Mouse (Mus musculus): ENCODE results near the gene Col5a2. TPM values are rescaled to one million over a fixed set of nuclear protein-coding genes. Genes with fewer than 3 reads are reported as not detected.
"Not testable (repeated sequence)": the region's sequence is repeated elsewhere in the genome, so short reads cannot be mapped to it uniquely, and the experiment has no call there.

The Col5a2 gene
- total and polyA plus RNA-seq, 2 experiments from 2014 or later: 31.4 to 86.1 TPM

DNA sequence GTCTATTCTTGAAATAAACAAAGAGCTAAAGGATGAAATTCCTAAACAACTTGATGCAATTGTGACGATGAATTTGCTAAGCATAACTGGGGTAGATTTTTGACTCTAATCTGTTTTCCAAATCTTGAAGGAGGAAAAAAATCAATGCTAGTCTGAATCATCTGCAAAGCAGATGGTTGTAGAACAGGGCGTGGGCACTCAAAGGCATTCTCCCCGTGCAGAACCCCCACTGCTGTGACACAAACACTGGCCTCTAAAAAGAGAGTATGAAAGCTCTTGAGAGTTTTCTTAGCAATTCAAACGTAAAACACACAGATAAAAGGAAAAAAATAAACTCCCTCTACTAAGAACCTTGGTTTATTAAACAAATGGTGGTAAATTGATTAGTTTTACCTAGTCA is 30.3 kb downstream of the Col5a2 start:
- H3K36me3 ChIP-seq (replicated peaks; ENCODE audit: control insufficient read depth, insufficient read depth, low read length): no peaks in the 10 kb centered on the region
- no peak overlapping the region for H3K4me3 ChIP-seq (ENCODE audit: low read depth, low read length)
- no peak overlapping the region for H3K4me2 ChIP-seq (ENCODE audit: low read depth, low read length)
- DNase-seq (ENCODE audit: low spot score) (no peak), ATAC-seq (ENCODE audit: insufficient read depth, low read depth) (no peak)
- H3K27ac ChIP-seq (ENCODE audit: low read depth): no peak overlapping the region
- H3K9me3 ChIP-seq (replicated peaks; ENCODE audit: control insufficient read depth, low read length): no peaks in the 10 kb centered on the region
- H3K27me3 ChIP-seq (ENCODE audit: control insufficient read depth, insufficient read depth, low read length): no peaks in the 10 kb centered on the region
- H3K4me1 ChIP-seq (ENCODE audit: control insufficient read depth, insufficient read depth): no peaks in the 10 kb centered on the region
- no peak overlapping the region for H3K9ac ChIP-seq (replicated peaks; ENCODE audit: low read depth, low read length)
- WGBS: 56% methylated on average over 4 of the region's 4 CpGs
- no peak for TF ChIP-seq EP300 (IDR thresholded peaks at IDR 0.05; ENCODE audit: low read depth)
- no peak for TF ChIP-seq CTCF (IDR thresholded peaks at IDR 0.05; ENCODE audit: low read depth)

DNA sequence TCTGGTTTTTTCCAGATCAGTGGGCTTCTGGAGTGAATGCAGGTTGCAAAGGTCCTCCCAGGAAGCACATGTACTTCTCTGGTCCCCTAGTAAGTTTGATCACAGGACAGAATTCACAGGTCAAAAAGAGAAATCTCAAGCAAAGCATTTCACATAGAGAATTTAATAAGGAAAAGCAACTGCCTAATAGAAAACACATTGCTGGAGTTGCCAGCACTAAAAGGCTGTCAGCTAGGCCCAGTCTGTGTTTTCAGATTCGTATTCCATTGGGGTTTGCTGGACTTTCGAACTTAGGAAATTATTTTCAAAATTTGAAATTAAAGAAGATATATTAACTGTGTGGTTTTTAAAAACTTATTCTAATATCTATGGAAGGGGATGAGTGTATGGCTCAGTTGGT is 42.3 kb downstream of the Col5a2 start:
- DNase-seq (ENCODE audit: low spot score): no peak
- Histone ChIP-seq H3K4me3 (ENCODE audit: low read depth, low read length) (no peak overlapping the region), H3K27me3 (ENCODE audit: control insufficient read depth, insufficient read depth, low read length) (no peaks in the 10 kb centered on the region), H3K9ac (replicated peaks; ENCODE audit: low read depth, low read length) (no peak overlapping the region), H3K4me1 (ENCODE audit: control insufficient read depth, insufficient read depth) (no peaks in the 10 kb centered on the region), H3K9me3 (replicated peaks; ENCODE audit: control insufficient read depth, low read length) (no peaks in the 10 kb centered on the region), H3K27ac (ENCODE audit: low read depth) (no peak overlapping the region), H3K36me3 (replicated peaks; ENCODE audit: control insufficient read depth, insufficient read depth, low read length) (no peaks in the 10 kb centered on the region), H3K4me2 (ENCODE audit: low read depth, low read length) (no peak overlapping the region)
- ATAC-seq (ENCODE audit: insufficient read depth, low read depth): no peak
- 82% methylated on average over 2 of the region's 2 CpGs for WGBS
- no peak for TF ChIP-seq EP300 (IDR thresholded peaks at IDR 0.05; ENCODE audit: low read depth)
- no peak for TF ChIP-seq CTCF (IDR thresholded peaks at IDR 0.05; ENCODE audit: low read depth)

DNA sequence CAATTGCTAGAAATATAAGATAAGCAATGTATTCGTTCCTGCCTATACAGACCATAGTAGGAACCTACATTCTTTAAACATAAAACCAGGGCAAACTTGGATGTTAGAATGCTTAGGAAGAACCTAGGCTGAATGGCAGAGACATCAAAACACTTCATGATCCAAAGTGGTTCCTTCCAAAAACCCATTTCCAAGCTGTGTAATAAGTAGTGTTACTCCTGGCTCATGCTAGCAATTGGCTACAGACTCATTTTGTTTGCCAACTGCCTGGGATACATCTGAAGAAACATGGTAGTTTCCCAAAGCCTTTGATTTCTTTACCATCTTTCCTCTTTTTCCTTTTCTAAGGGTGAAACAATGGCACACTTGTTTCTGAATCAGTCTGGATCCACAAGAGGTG is 47.3 kb downstream of the Col5a2 start:
- TF ChIP-seq EP300 (IDR thresholded peaks at IDR 0.05; ENCODE audit: low read depth) (no peak), CTCF (IDR thresholded peaks at IDR 0.05; ENCODE audit: low read depth) (no peak)
- WGBS: 67% methylated on average over 1 of the region's 1 CpGs
- no peak for ATAC-seq (ENCODE audit: insufficient read depth, low read depth)

DNA sequence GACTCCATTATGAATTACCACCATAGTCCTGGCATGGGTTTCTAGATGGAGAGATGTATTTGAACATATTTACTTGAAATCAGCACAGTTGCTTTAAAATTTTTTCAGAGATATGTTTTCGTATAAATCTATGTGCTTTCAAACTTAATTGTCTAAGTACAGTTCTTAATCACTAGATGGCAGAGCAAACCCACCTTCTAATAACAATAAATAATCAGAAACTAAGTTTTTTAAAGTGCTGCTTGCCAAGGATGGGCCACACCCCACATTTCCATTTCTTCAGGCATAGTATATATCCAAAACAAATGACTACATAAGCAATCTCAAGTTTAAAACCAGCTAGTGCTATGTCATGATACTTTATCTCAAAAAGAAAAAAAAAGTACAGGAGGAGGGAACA is 54.2 kb downstream of the Col5a2 start:
- H3K27ac ChIP-seq (ENCODE audit: low read depth): no peak overlapping the region
- 81% methylated on average over 1 of the region's 1 CpGs for WGBS
- no peaks in the 10 kb centered on the region for H3K4me1 ChIP-seq (ENCODE audit: control insufficient read depth, insufficient read depth)
- TF ChIP-seq CTCF (IDR thresholded peaks at IDR 0.05; ENCODE audit: low read depth) (no peak), EP300 (IDR thresholded peaks at IDR 0.05; ENCODE audit: low read depth) (no peak)
- no peak overlapping the region for H3K4me2 ChIP-seq (ENCODE audit: low read depth, low read length)
- no peak for DNase-seq (ENCODE audit: low spot score)
- no peak overlapping the region for H3K4me3 ChIP-seq (ENCODE audit: low read depth, low read length)
- ATAC-seq (ENCODE audit: insufficient read depth, low read depth): no peak
- H3K9ac ChIP-seq (replicated peaks; ENCODE audit: low read depth, low read length): no peak overlapping the region
- H3K9me3 ChIP-seq (replicated peaks; ENCODE audit: control insufficient read depth, low read length): no peaks in the 10 kb centered on the region
- no peaks in the 10 kb centered on the region for H3K36me3 ChIP-seq (replicated peaks; ENCODE audit: control insufficient read depth, insufficient read depth, low read length)
- no peaks in the 10 kb centered on the region for H3K27me3 ChIP-seq (ENCODE audit: control insufficient read depth, insufficient read depth, low read length)

More for the DNA sequence above, 47.3 kb downstream of the Col5a2 start:
- Histone ChIP-seq H3K4me1 (ENCODE audit: control insufficient read depth, insufficient read depth) (no peaks in the 10 kb centered on the region), H3K27ac (ENCODE audit: low read depth) (no peak overlapping the region), H3K9me3 (replicated peaks; ENCODE audit: control insufficient read depth, low read length) (no peaks in the 10 kb centered on the region), H3K27me3 (ENCODE audit: control insufficient read depth, insufficient read depth, low read length) (no peaks in the 10 kb centered on the region), H3K4me2 (ENCODE audit: low read depth, low read length) (no peak overlapping the region), H3K4me3 (ENCODE audit: low read depth, low read length) (no peak overlapping the region), H3K9ac (replicated peaks; ENCODE audit: low read depth, low read length) (no peak overlapping the region), H3K36me3 (replicated peaks; ENCODE audit: control insufficient read depth, insufficient read depth, low read length) (no peaks in the 10 kb centered on the region)
- DNase-seq (ENCODE audit: low spot score): no peak

DNA sequence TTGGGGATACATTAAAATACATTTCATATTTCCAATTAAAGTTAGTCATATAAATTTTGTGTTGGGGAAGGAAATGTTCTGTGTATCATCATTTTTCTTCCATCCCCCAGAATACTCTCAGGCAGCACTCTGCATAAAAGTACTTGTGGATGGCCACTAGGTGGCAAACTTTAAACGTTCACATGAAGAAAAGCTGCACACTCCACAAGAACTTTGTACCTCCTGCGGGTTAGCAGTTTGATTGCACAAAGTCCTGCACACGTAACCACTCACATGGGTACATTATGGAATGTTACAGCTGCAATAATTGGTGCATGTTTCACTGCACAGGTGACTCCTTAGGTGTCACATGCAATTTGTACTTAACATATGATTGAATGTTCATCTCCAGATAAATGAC is 71.2 kb downstream of the Col5a2 start:
- no peak overlapping the region for H3K27ac ChIP-seq (ENCODE audit: low read depth)
- H3K4me3 ChIP-seq (ENCODE audit: low read depth, low read length): no peak overlapping the region
- H3K27me3 ChIP-seq (ENCODE audit: control insufficient read depth, insufficient read depth, low read length): no peaks in the 10 kb centered on the region
- H3K9me3 ChIP-seq (replicated peaks; ENCODE audit: control insufficient read depth, low read length): no peaks in the 10 kb centered on the region
- no peak overlapping the region for H3K9ac ChIP-seq (replicated peaks; ENCODE audit: low read depth, low read length)
- H3K4me2 ChIP-seq (ENCODE audit: low read depth, low read length): no peak overlapping the region
- H3K4me1 ChIP-seq (ENCODE audit: control insufficient read depth, insufficient read depth): no peaks in the 10 kb centered on the region
- DNase-seq (ENCODE audit: low spot score) (peak; percentile 73), ATAC-seq (ENCODE audit: insufficient read depth, low read depth) (peak; percentile 33; the same call in 1 of the 2 replicates)
- peak; percentile 72 for TF ChIP-seq CTCF (IDR thresholded peaks at IDR 0.05; ENCODE audit: low read depth)
- no peak for TF ChIP-seq EP300 (IDR thresholded peaks at IDR 0.05; ENCODE audit: low read depth)
- H3K36me3 ChIP-seq (replicated peaks; ENCODE audit: control insufficient read depth, insufficient read depth, low read length): no peaks in the 10 kb centered on the region
- WGBS: 17% methylated on average over 3 of the region's 3 CpGs

DNA sequence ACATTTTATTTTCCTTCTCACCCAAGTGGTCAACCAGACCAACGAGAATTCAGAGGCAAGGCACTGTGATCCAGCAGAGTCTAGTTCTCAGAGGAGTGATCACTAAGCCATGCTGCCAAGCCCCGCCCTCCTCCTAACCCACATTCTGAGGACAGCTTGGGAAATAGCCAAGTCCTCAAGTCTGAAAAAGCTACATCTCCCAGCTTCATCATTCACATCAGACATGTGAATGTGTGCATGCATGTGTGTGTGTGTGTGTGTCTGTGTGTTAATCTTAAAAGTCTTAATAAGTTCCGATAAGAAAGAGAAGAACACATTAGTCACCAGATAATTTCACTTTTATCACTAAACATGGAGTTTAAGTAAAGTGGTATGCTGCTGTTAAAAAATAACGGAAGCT is 72.6 kb downstream of the Col5a2 start:
- no peak for ATAC-seq (ENCODE audit: insufficient read depth, low read depth)
- no peak overlapping the region for H3K27ac ChIP-seq (ENCODE audit: low read depth)
- 57% methylated on average over 4 of the region's 4 CpGs for WGBS

DNA sequence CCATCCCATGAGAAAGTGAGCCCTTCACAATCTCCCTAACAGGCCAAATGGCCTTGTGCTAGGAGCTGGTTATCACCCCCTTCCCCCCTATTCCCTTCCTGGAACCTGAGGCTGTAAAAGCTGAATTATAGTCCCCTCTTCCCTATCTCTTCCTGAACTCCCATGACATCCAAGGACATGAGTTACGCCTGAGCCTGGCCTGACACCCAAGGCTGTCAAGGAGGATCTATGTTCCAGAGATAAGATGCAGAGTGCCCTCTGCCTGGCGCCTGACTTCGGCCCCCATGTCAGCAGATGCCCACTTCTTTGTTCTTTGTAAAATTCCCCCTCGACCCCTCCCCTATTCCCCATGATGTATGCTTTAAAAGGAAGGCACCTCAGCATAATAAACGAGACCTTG is 73.9 kb downstream of the Col5a2 start:
- not testable (repeated sequence) for H3K4me2 ChIP-seq (ENCODE audit: low read depth, low read length); H3K4me3 ChIP-seq (ENCODE audit: low read depth, low read length); H3K27ac ChIP-seq (ENCODE audit: low read depth); H3K4me1 ChIP-seq (ENCODE audit: control insufficient read depth, insufficient read depth); H3K9ac ChIP-seq (replicated peaks; ENCODE audit: low read depth, low read length); ATAC-seq (ENCODE audit: insufficient read depth, low read depth); H3K27me3 ChIP-seq (ENCODE audit: control insufficient read depth, insufficient read depth, low read length); DNase-seq (ENCODE audit: low spot score); H3K36me3 ChIP-seq (replicated peaks; ENCODE audit: control insufficient read depth, insufficient read depth, low read length); H3K9me3 ChIP-seq (replicated peaks; ENCODE audit: control insufficient read depth, low read length)
- WGBS: 50% methylated on average over 5 of the region's 5 CpGs

More for the DNA sequence above, 72.6 kb downstream of the Col5a2 start:
- Histone ChIP-seq H3K36me3 (replicated peaks; ENCODE audit: control insufficient read depth, insufficient read depth, low read length) (no peaks in the 10 kb centered on the region), H3K9ac (replicated peaks; ENCODE audit: low read depth, low read length) (no peak overlapping the region), H3K9me3 (replicated peaks; ENCODE audit: control insufficient read depth, low read length) (no peaks in the 10 kb centered on the region), H3K27me3 (ENCODE audit: control insufficient read depth, insufficient read depth, low read length) (no peaks in the 10 kb centered on the region), H3K4me3 (ENCODE audit: low read depth, low read length) (no peak overlapping the region), H3K4me1 (ENCODE audit: control insufficient read depth, insufficient read depth) (no peaks in the 10 kb centered on the region), H3K4me2 (ENCODE audit: low read depth, low read length) (no peak overlapping the region)
- TF ChIP-seq CTCF (IDR thresholded peaks at IDR 0.05; ENCODE audit: low read depth) (no peak), EP300 (IDR thresholded peaks at IDR 0.05; ENCODE audit: low read depth) (no peak)
- DNase-seq (ENCODE audit: low spot score): peak; percentile 20

All from heart, postnatal 0 days (tissue).